Mouse (Mus musculus) forebrain, embryonic 11.5 days (tissue): ENCODE data around the gene Pls3. TPM values are rescaled to one million over a fixed set of nuclear protein-coding genes. Genes with fewer than 3 reads are reported as not detected.

Source experiments
- ATAC-seq: fragments of 200-750 bp; cut with Nextera tagmentation; replicated peaks from 2 replicates; pipeline ENCODE4 v1.8.0; 2017; ENCODE audit warnings: moderate TSS enrichment; ENCODE audit not compliant: low FRiP score
- DNase-seq: peaks from one replicate; pipeline ENCODE4 v3.0.0-alpha.2; 2017; ENCODE audit warnings: low spot score
- H3K27ac ChIP-seq: fragments of 300-500 bp; sonication (generic); 2 replicates; pipeline ENCODE4 v1.5.1; 2014; ENCODE audit warnings: low read depth, low read length
- H3K27me3 ChIP-seq: fragments of 300-500 bp; sonication (generic); 2 replicates; pipeline ENCODE4 v1.6.1; 2014; ENCODE audit warnings: mild to moderate bottlenecking, low read length, mixed read lengths; ENCODE audit not compliant: control insufficient read depth, insufficient read depth
- H3K36me3 ChIP-seq: fragments of 300-500 bp; sonication (generic); 2 replicates; pipeline ENCODE4 v1.6.1; 2014; ENCODE audit warnings: mild to moderate bottlenecking, low read length, moderate library complexity, mixed read lengths; ENCODE audit not compliant: control insufficient read depth, insufficient read depth
- H3K4me1 ChIP-seq: fragments of 300-500 bp; sonication (generic); replicated peaks from 2 replicates; pipeline ENCODE4 v1.6.1; 2014; ENCODE audit warnings: low read length, mixed read lengths; ENCODE audit not compliant: control insufficient read depth, insufficient read depth
- H3K4me2 ChIP-seq: fragments of 300-500 bp; sonication (generic); 2 replicates; pipeline ENCODE4 v1.6.1; 2014; ENCODE audit warnings: low read depth, mild to moderate bottlenecking, low read length, moderate library complexity, mixed read lengths; ENCODE audit not compliant: severe bottlenecking
- H3K4me3 ChIP-seq: fragments of 300-500 bp; sonication (generic); 2 replicates; pipeline ENCODE4 v1.5.1; 2014; ENCODE audit warnings: low read depth, low read length
- H3K9ac ChIP-seq: fragments of 300-500 bp; sonication (generic); 2 replicates; pipeline ENCODE4 v1.6.1; 2014; ENCODE audit warnings: low read length
- H3K9me3 ChIP-seq: fragments of 300-500 bp; sonication (generic); 2 replicates; pipeline ENCODE4 v1.6.1; 2016; ENCODE audit warnings: low read length, mixed read lengths; ENCODE audit not compliant: control insufficient read depth
- WGBS: fragments of 180-500 bp; shearing (Covaris S2); extraction: QIAGEN DNeasy Blood & Tissue Kit; methylation state at CpG from one replicate; pipeline ENCODE4 v1.1.7; 2014; 5-methylcytosine and 5-hydroxymethylcytosine counted together
- polyA plus RNA-seq: library from polyadenylated mRNA; unstranded; fragments of >200 nt; fragmentation: Nextera tagmentation; extraction: Ambion mirVana; gene quantifications from 2 replicates; pipeline ENCODE4 v1.2.1, GENCODE M21; 2014

The Pls3 gene
- polyA plus RNA-seq, 1 experiment from 2014 or later: 76.1 TPM

- Histone ChIP-seq H3K27me3 (no peaks in the 10 kb centered on the region), H3K36me3 (no peaks in the 10 kb centered on the region), H3K9me3 (no peaks in the 10 kb centered on the region), H3K27ac (no peak overlapping the region), H3K9ac (no peak overlapping the region), H3K4me1 (no peaks in the 10 kb centered on the region), H3K4me2 (no peak overlapping the region), H3K4me3 (no peak overlapping the region)
- no peak for ATAC-seq
- WGBS: 74% methylated on average over 1 of the region's 1 CpGs
- DNase-seq: no peak
These were observed 56.2 kb downstream of the Pls3 start for GRCm38 (mm10) chrX:75818647-75819271.

- Histone ChIP-seq H3K4me3 (no peak overlapping the region), H3K9me3 (no peaks in the 10 kb centered on the region), H3K27ac (no peak overlapping the region), H3K36me3 (no peaks in the 10 kb centered on the region), H3K9ac (no peak overlapping the region), H3K4me1 (no peaks in the 10 kb centered on the region), H3K27me3 (no peaks in the 10 kb centered on the region), H3K4me2 (no peak overlapping the region)
- ATAC-seq: no peak
- 74% methylated on average over 2 of the region's 2 CpGs for WGBS
- DNase-seq: no peak
These were observed 60.0 kb downstream of the Pls3 start for GRCm38 (mm10) chrX:75814958-75815357.

DNA sequence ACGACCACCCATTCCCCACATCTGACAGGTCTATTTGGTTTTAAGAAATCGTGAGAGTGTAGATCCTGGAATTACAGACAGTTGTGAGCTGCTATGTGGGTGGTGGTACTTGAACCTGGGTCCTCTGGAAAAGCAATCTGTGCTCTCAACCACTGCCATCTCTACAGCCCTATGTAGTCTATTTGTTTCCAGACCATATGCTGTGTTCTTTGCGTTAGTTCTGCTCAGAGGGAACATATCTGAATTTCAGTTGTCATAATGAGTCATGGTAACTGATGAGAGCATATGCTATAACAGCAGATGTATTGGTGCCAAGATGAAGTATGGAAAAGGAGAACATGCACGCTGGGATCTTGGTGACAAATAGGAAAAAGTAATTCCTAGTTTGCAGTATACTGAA, 60.9 kb downstream of the Pls3 start:
- H3K4me3 ChIP-seq: no peak overlapping the region
- DNase-seq: no peak
- H3K9ac ChIP-seq: no peak overlapping the region
- H3K9me3 ChIP-seq: no peaks in the 10 kb centered on the region
- WGBS: 90% methylated on average over 4 of the region's 4 CpGs
- H3K27me3 ChIP-seq: no peaks in the 10 kb centered on the region
- no peak overlapping the region for H3K27ac ChIP-seq
- no peak for ATAC-seq
- H3K4me2 ChIP-seq: no peak overlapping the region
- H3K36me3 ChIP-seq: no peaks in the 10 kb centered on the region
- no peaks in the 10 kb centered on the region for H3K4me1 ChIP-seq

DNA sequence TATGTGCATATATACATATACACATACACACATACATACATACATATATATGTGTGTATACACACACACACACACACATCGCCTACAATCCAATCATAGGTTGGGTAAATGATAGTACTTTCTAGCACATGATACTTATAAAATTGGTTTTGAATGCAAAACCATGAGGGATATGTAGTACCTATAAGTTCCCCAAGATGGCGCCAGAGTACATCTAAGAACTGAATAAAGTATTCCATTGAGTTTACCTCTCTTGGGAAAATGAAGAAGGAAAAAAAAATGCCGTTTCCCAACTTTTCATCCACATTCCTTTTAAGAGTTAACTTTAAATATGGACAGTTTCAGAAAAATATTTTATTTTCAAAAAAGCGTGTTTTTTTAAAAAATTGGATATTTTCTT, 78.4 kb downstream of the Pls3 start:
- Histone ChIP-seq H3K4me2 (no peak overlapping the region), H3K4me3 (no peak overlapping the region), H3K27me3 (no peaks in the 10 kb centered on the region), H3K9me3 (no peaks in the 10 kb centered on the region; the same call in 1 of the 2 replicates), H3K36me3 (no peaks in the 10 kb centered on the region; the same call in 1 of the 2 replicates), H3K4me1 (no peaks in the 10 kb centered on the region), H3K27ac (no peak overlapping the region), H3K9ac (no peak overlapping the region)
- DNase-seq: no peak
- WGBS: 36% methylated on average over 4 of the region's 4 CpGs
- no peak for ATAC-seq

GRCm38 (mm10) chrX:75779796-75780195, 95.2 kb downstream of the Pls3 start:
- Histone ChIP-seq H3K27me3 (no peaks in the 10 kb centered on the region), H3K9ac (no peak overlapping the region), H3K4me2 (no peak overlapping the region), H3K36me3 (no peaks in the 10 kb centered on the region), H3K4me1 (no peaks in the 10 kb centered on the region), H3K27ac (no peak overlapping the region), H3K4me3 (no peak overlapping the region), H3K9me3 (no peaks in the 10 kb centered on the region)
- DNase-seq (no peak), ATAC-seq (no peak)
- 90% methylated on average over 4 of the region's 4 CpGs for WGBS

DNA sequence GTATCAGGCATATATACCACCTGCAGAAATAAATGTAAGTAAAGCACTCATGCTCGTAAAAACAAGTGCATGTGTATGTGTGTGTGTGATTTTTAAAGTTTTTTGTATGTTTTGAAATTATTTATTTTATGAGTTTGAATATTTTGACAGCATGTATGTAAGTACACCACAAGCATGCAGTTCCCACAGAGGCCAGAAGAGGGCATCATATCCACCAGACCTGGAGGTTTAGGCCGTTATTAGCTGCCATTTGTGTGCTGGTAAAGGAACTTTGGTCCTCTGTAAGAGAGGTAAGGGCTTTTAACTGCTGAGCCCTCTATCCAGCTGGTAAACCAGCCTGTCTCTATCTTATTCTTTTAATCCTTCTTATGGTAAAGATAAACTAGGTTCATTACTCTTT, 97.5 kb downstream of the Pls3 start:
- no peak for ATAC-seq
- no peak overlapping the region for H3K4me3 ChIP-seq
- H3K36me3 ChIP-seq: no peaks in the 10 kb centered on the region
- H3K27me3 ChIP-seq: no peaks in the 10 kb centered on the region
- no peak overlapping the region for H3K27ac ChIP-seq
- H3K4me2 ChIP-seq: no peak overlapping the region
- no peaks in the 10 kb centered on the region for H3K4me1 ChIP-seq
- DNase-seq: no peak
- 86% methylated on average over 2 of the region's 2 CpGs for WGBS
- no peak overlapping the region for H3K9ac ChIP-seq
- H3K9me3 ChIP-seq: no peaks in the 10 kb centered on the region

- Histone ChIP-seq H3K4me1 (no peaks in the 10 kb centered on the region), H3K9ac (peak overlapping the region; percentile 64), H3K36me3 (no peaks in the 10 kb centered on the region), H3K9me3 (no peaks in the 10 kb centered on the region), H3K27ac (peak overlapping the region; percentile 83), H3K4me3 (peak overlapping the region; percentile 46), H3K4me2 (peak overlapping the region; percentile 53), H3K27me3 (no peaks in the 10 kb centered on the region)
- ATAC-seq (peak; percentile 25; the same call in 1 of the 2 replicates), DNase-seq (no peak)
- 36% methylated on average over 7 of the region's 7 CpGs for WGBS
These were observed 110.1 kb downstream of the Pls3 start for GRCm38 (mm10) chrX:75764794-75765328.

- no peaks in the 10 kb centered on the region for H3K4me1 ChIP-seq
- no peaks in the 10 kb centered on the region for H3K9me3 ChIP-seq
- DNase-seq (peak; percentile 74), ATAC-seq (peak; percentile 98)
- H3K4me3 ChIP-seq: peak overlapping the region; percentile 46
- H3K4me2 ChIP-seq: peak overlapping the region; percentile 53
- 14% methylated on average over 19 of the region's 19 CpGs for WGBS
- H3K9ac ChIP-seq: peak overlapping the region; percentile 64
- H3K36me3 ChIP-seq: no peaks in the 10 kb centered on the region
- H3K27me3 ChIP-seq: no peaks in the 10 kb centered on the region
- H3K27ac ChIP-seq: peak overlapping the region; percentile 83
These were observed 110.7 kb downstream of the Pls3 start for GRCm38 (mm10) chrX:75764135-75764793.
